Mouse (Mus musculus) midbrain, embryonic 11.5 days (tissue): ENCODE measurements around the gene Tomm7. TPM values are rescaled to one million over a fixed set of nuclear protein-coding genes. Genes with fewer than 3 reads are reported as not detected.
"Not testable (repeated sequence)": the region's sequence is repeated elsewhere in the genome, so short reads cannot be mapped to it uniquely, and the experiment has no call there.

Experiments used
- ATAC-seq: fragments of 200-750 bp; cut with Nextera tagmentation; 2 replicates; pipeline ENCODE4 v1.8.0; 2017; ENCODE audit warnings: moderate TSS enrichment, moderate library complexity; ENCODE audit not compliant: low FRiP score
- DNase-seq: peaks from one replicate; pipeline ENCODE4 v3.0.0; 2015; ENCODE audit warnings: low spot score; ENCODE audit errors: missing footprints
- H3K27ac ChIP-seq: fragments of 300-500 bp; sonication (generic); 2 replicates; pipeline ENCODE4 v1.5.1; 2014; ENCODE audit warnings: low read depth, low read length
- H3K27me3 ChIP-seq: fragments of 300-500 bp; sonication (generic); 2 replicates; pipeline ENCODE4 v1.6.1; 2014; ENCODE audit warnings: mild to moderate bottlenecking, low read length, moderate library complexity, mixed read lengths; ENCODE audit not compliant: control insufficient read depth, insufficient read depth
- H3K36me3 ChIP-seq: fragments of 300-500 bp; sonication (generic); 2 replicates; pipeline ENCODE4 v1.6.1; 2014; ENCODE audit warnings: mild to moderate bottlenecking, low read length, moderate library complexity, mixed read lengths; ENCODE audit not compliant: control insufficient read depth, insufficient read depth
- H3K4me1 ChIP-seq: fragments of 300-500 bp; sonication (generic); 2 replicates; pipeline ENCODE4 v1.6.1; 2014; ENCODE audit warnings: low read length; ENCODE audit not compliant: control insufficient read depth, insufficient read depth
- H3K4me2 ChIP-seq: fragments of 300-500 bp; sonication (generic); 2 replicates; pipeline ENCODE4 v1.6.1; 2014; ENCODE audit warnings: mild to moderate bottlenecking, moderate library complexity
- H3K4me3 ChIP-seq: fragments of 300-500 bp; sonication (generic); 2 replicates; pipeline ENCODE4 v1.5.1; 2014; ENCODE audit warnings: low read depth, low read length
- H3K9ac ChIP-seq: fragments of 300-500 bp; sonication (generic); 2 replicates; pipeline ENCODE4 v1.6.1; 2014; ENCODE audit warnings: low read length
- H3K9me3 ChIP-seq: fragments of 300-500 bp; sonication (generic); 2 replicates; pipeline ENCODE4 v1.6.1; 2016; ENCODE audit warnings: low read length; ENCODE audit not compliant: control insufficient read depth
- WGBS: fragments of 180-500 bp; shearing (Covaris S2); extraction: QIAGEN DNeasy Blood & Tissue Kit; methylation state at CpG from one replicate; pipeline ENCODE4 v1.1.7; 2014; 5-methylcytosine and 5-hydroxymethylcytosine counted together
- polyA plus RNA-seq: library from polyadenylated mRNA; unstranded; fragments of >200 nt; fragmentation: Nextera tagmentation; extraction: Ambion mirVana; gene quantifications from 2 replicates; pipeline ENCODE4 v1.2.1, GENCODE M21; 2014

Tomm7 gene
- polyA plus RNA-seq, 1 experiment from 2014 or later, result 132 TPM

GRCm38 (mm10) chr5:23835691-23836090 is 8.3 kb downstream of the Tomm7 start:
- H3K9me3 ChIP-seq, H3K9ac ChIP-seq, ATAC-seq, H3K4me2 ChIP-seq, H3K4me1 ChIP-seq, H3K27me3 ChIP-seq, H3K27ac ChIP-seq, H3K36me3 ChIP-seq, H3K4me3 ChIP-seq: not testable (repeated sequence)
- DNase-seq, result peak; percentile 23
- 79% methylated on average over 1 of the region's 1 CpGs for WGBS

DNA sequence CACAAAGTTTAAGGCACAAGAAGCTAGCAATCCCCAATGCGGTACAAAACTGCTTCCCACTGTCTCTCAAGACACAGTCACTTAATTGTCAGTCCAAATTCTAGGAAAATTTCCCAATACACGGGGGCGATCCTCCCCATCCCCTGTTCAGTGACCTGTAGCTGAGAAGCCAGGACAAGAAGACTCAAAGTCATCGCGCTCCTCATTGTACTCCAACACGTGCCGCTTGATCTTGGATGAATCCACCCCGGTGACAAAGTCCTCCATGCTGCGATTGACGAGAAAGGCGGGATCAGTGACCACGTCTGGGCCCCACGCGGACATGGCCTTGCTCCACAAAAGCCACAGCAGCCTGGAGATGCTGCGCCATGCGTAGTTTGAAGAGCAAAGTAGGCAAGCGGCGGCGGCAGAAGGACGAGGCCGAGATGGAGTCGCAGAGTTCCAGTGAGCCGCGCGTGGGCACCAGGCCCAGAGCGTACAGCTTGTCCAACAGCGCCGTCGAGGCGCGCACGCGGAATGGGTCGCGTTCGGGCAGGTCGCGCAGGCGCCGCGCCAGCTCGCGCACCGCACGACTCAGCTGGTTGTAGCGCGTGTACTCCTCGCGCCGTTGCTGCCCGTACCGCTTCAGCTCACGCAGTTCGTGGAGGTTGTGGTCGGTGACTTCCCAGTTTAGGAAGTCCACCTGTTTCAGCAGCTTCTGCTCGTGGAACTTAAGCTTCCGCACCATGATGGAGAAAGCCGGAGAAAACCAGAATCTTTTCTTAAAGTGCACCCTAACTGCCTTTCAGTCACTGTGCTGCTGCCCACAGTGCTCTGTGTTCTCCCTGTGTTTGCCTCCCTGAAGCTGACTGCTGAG is 12.8 kb downstream of the Tomm7 start:
- Histone ChIP-seq H3K36me3 (no peaks in the 10 kb centered on the region), H3K9me3 (no peaks in the 10 kb centered on the region), H3K27ac (no peak overlapping the region), H3K4me2 (no peak overlapping the region), H3K9ac (no peak overlapping the region), H3K4me3 (no peak overlapping the region), H3K4me1 (no peaks in the 10 kb centered on the region), H3K27me3 (peaks cover 6% of the 10 kb centered on the region)
- no peak for ATAC-seq
- 38% methylated on average over 58 of the region's 58 CpGs for WGBS
- DNase-seq, result peak; percentile 86

DNA sequence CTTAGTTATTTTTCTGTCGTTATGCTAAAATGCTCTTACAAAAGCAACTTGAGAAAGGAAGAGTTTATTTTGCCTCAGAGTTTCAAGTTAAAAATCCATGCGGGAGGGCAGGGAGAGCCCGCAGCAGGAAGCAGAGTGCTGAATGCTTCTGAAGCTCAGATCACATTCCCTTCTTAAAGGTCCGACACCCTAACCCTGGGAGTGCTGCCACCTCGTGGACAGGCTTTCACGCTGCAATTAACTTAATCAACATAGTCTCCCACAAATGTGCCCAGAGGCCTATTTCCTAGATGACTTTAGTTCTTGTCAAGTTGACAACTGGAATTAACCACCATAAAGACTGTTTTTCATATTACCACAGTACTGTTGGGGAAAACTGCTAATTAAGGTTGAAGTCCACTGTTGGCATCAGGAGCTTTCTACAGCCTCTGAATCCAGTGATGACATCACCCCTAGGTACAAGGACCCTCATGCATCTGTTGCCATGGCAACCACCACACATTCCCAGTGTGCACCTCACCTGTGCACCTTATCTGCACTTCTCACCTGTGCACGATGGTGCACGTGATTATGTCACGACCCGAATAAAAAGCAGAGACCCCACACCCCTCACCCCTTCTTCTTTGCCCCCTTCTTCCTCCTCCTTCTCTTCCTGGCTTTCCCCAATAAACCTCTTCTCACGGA is 17.5 kb downstream of the Tomm7 start:
- 37% methylated on average over 11 of the region's 11 CpGs for WGBS
- Histone ChIP-seq H3K4me1 (no peaks in the 10 kb centered on the region), H3K27me3 (peaks cover 6% of the 10 kb centered on the region), H3K36me3 (no peaks in the 10 kb centered on the region), H3K9ac (no peak overlapping the region), H3K27ac (no peak overlapping the region), H3K4me3 (no peak overlapping the region), H3K4me2 (no peak overlapping the region), H3K9me3 (no peaks in the 10 kb centered on the region)
- peak; percentile 92 for DNase-seq
- no peak for ATAC-seq

- Histone ChIP-seq H3K36me3 (no peaks in the 10 kb centered on the region), H3K27ac (no peak overlapping the region), H3K4me1 (no peaks in the 10 kb centered on the region), H3K9ac (no peak overlapping the region), H3K4me2 (no peak overlapping the region), H3K27me3 (no peaks in the 10 kb centered on the region), H3K4me3 (no peak overlapping the region), H3K9me3 (no peaks in the 10 kb centered on the region)
- ATAC-seq (no peak), DNase-seq (no peak)
- 84% methylated on average over 8 of the region's 8 CpGs for WGBS
Observed at GRCm38 (mm10) chr5:23824171-23824733, 19.7 kb downstream of the Tomm7 start.

- WGBS, result 87% methylated on average over 11 of the region's 11 CpGs
- Histone ChIP-seq H3K4me2 (no peak overlapping the region), H3K27ac (no peak overlapping the region), H3K4me3 (no peak overlapping the region), H3K9me3 (no peaks in the 10 kb centered on the region), H3K9ac (no peak overlapping the region), H3K27me3 (no peaks in the 10 kb centered on the region), H3K36me3 (no peaks in the 10 kb centered on the region), H3K4me1 (no peaks in the 10 kb centered on the region)
- ATAC-seq, result no peak
- DNase-seq, result no peak
Observed at GRCm38 (mm10) chr5:23822306-23822705, 21.7 kb downstream of the Tomm7 start.

DNA sequence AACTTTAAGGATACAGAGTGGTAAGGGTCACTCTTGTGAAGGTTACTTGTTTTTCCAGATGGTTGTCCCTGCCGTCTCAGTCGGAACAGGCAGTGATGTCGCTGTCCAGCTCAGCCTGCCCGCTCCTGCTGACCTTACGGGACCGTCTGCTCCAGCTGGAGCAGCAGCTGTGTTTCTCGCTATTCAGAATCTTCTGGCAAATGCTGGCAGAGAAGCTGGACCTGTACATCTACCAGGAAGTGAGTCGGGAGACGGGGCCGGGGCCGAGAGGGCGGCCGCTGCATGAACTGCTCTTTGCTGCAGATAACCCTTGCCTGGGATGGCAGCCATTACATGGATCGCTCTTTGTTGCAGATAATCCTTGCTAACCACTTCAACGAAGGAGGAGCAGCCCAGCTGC is 27.3 kb downstream of the Tomm7 start:
- Histone ChIP-seq H3K4me1 (no peaks in the 10 kb centered on the region), H3K9me3 (no peaks in the 10 kb centered on the region), H3K27me3 (no peaks in the 10 kb centered on the region), H3K4me2 (no peak overlapping the region), H3K9ac (no peak overlapping the region), H3K4me3 (no peak overlapping the region), H3K36me3 (peaks cover 16% of the 10 kb centered on the region), H3K27ac (no peak overlapping the region)
- ATAC-seq (no peak), DNase-seq (no peak)
- WGBS, result 90% methylated on average over 15 of the region's 15 CpGs

- Histone ChIP-seq H3K27ac (no peak overlapping the region), H3K36me3 (peaks cover 20% of the 10 kb centered on the region), H3K9ac (no peak overlapping the region), H3K4me2 (no peak overlapping the region), H3K27me3 (no peaks in the 10 kb centered on the region), H3K4me1 (no peaks in the 10 kb centered on the region), H3K9me3 (no peaks in the 10 kb centered on the region), H3K4me3 (no peak overlapping the region)
- no peak for ATAC-seq
- DNase-seq, result no peak
- WGBS, result 36% methylated on average over 5 of the region's 5 CpGs
Observed at GRCm38 (mm10) chr5:23814841-23815240, 29.1 kb downstream of the Tomm7 start.

GRCm38 (mm10) chr5:23792726-23793125 is 51.2 kb downstream of the Tomm7 start:
- no peak for ATAC-seq
- DNase-seq, result no peak
- WGBS, result 92% methylated on average over 2 of the region's 2 CpGs

GRCm38 (mm10) chr5:23789078-23789612 is 54.8 kb downstream of the Tomm7 start:
- WGBS, result 87% methylated on average over 4 of the region's 4 CpGs
- DNase-seq, result no peak

More at GRCm38 (mm10) chr5:23792726-23793125, 51.2 kb downstream of the Tomm7 start:
- Histone ChIP-seq H3K36me3 (no peaks in the 10 kb centered on the region; the same call in 1 of the 2 replicates), H3K4me3 (no peak overlapping the region), H3K27me3 (no peaks in the 10 kb centered on the region), H3K4me2 (no peak overlapping the region), H3K4me1 (peaks cover 6% of the 10 kb centered on the region), H3K9ac (no peak overlapping the region), H3K27ac (no peak overlapping the region), H3K9me3 (no peaks in the 10 kb centered on the region)

More at GRCm38 (mm10) chr5:23789078-23789612, 54.8 kb downstream of the Tomm7 start:
- Histone ChIP-seq H3K9me3 (no peaks in the 10 kb centered on the region), H3K4me1 (peaks cover 6% of the 10 kb centered on the region), H3K4me3 (no peak overlapping the region), H3K4me2 (no peak overlapping the region), H3K36me3 (no peaks in the 10 kb centered on the region), H3K27ac (no peak overlapping the region), H3K9ac (no peak overlapping the region), H3K27me3 (no peaks in the 10 kb centered on the region)
- ATAC-seq, result no peak
